Mouse (Mus musculus) lung, embryonic 16.5 days (tissue): ENCODE data around the gene Gm49368. TPM values are rescaled to one million over a fixed set of nuclear protein-coding genes. Genes with fewer than 3 reads are reported as not detected.

Experiments
- ATAC-seq: fragments of 200-750 bp; cut with Nextera tagmentation; 2 replicates; pipeline ENCODE4 v1.8.0; 2017; ENCODE audit warnings: low read depth, mild to moderate bottlenecking, moderate library complexity
- H3K27ac ChIP-seq: fragments of 300-500 bp; sonication (generic); 2 replicates; pipeline ENCODE4 v1.5.1; 2014; ENCODE audit warnings: mild to moderate bottlenecking, control low read depth, low read length
- H3K27me3 ChIP-seq: fragments of 300-500 bp; sonication (generic); 2 replicates; pipeline ENCODE4 v1.6.1; 2014; ENCODE audit warnings: low read depth, low read length, mixed read lengths; ENCODE audit not compliant: control insufficient read depth, insufficient read depth
- H3K36me3 ChIP-seq: fragments of 300-500 bp; sonication (generic); 2 replicates; pipeline ENCODE4 v1.6.1; 2014; ENCODE audit warnings: low read length; ENCODE audit not compliant: control insufficient read depth, insufficient read depth
- H3K4me1 ChIP-seq: fragments of 300-500 bp; sonication (generic); replicated peaks from 2 replicates; pipeline ENCODE4 v1.6.1; 2014; ENCODE audit warnings: low read length, mixed read lengths; ENCODE audit not compliant: control insufficient read depth, insufficient read depth
- H3K4me2 ChIP-seq: fragments of 300-500 bp; sonication (generic); 2 replicates; pipeline ENCODE4 v1.6.1; 2014; ENCODE audit warnings: low read depth, low read length, control low read depth
- H3K4me3 ChIP-seq: fragments of 300-500 bp; sonication (generic); 2 replicates; pipeline ENCODE4 v1.5.1; 2014; ENCODE audit warnings: mild to moderate bottlenecking, low read length, control low read depth
- H3K9ac ChIP-seq: fragments of 300-500 bp; sonication (generic); 2 replicates; pipeline ENCODE4 v1.6.1; 2014; ENCODE audit warnings: low read length, control low read depth
- H3K9me3 ChIP-seq: fragments of 300-500 bp; sonication (generic); 2 replicates; pipeline ENCODE4 v1.6.1; 2016; ENCODE audit warnings: low read length; ENCODE audit not compliant: control insufficient read depth
- WGBS: fragments of 180-500 bp; shearing (Covaris S2); extraction: QIAGEN DNeasy Blood & Tissue Kit; methylation state at CpG from one replicate; pipeline ENCODE4 v1.1.7; 2014; 5-methylcytosine and 5-hydroxymethylcytosine counted together
- polyA plus RNA-seq: library from polyadenylated mRNA; unstranded; fragments of >200 nt; fragmentation: Nextera tagmentation; extraction: Ambion mirVana; gene quantifications from 2 replicates; pipeline ENCODE4 v1.2.1, GENCODE M21; 2015

Gene Gm49368
- polyA plus RNA-seq, 1 experiment from 2014 or later = not detected

- H3K4me1 ChIP-seq = no peaks in the 10 kb centered on the region
- H3K9me3 ChIP-seq = no peaks in the 10 kb centered on the region
- H3K4me3 ChIP-seq = no peak overlapping the region
- ATAC-seq = no peak
- no peak overlapping the region for H3K27ac ChIP-seq
- no peak overlapping the region for H3K4me2 ChIP-seq
- H3K27me3 ChIP-seq = no peaks in the 10 kb centered on the region
- H3K36me3 ChIP-seq = no peaks in the 10 kb centered on the region
- WGBS = 90% methylated on average over 11 of the region's 11 CpGs
- no peak overlapping the region for H3K9ac ChIP-seq
These were observed 52.1 kb downstream of the Gm49368 start for GRCm38 (mm10) chr7:128114371-128115105.

GRCm38 (mm10) chr7:128115211-128115958, 52.9 kb downstream of the Gm49368 start:
- no peak overlapping the region for H3K27ac ChIP-seq
- no peak for ATAC-seq
- no peak overlapping the region for H3K4me2 ChIP-seq
- no peaks in the 10 kb centered on the region for H3K4me1 ChIP-seq
- H3K9me3 ChIP-seq = no peaks in the 10 kb centered on the region
- 66% methylated on average over 5 of the region's 5 CpGs for WGBS
- H3K27me3 ChIP-seq = no peaks in the 10 kb centered on the region
- no peak overlapping the region for H3K9ac ChIP-seq
- no peaks in the 10 kb centered on the region for H3K36me3 ChIP-seq
- H3K4me3 ChIP-seq = no peak overlapping the region

GRCm38 (mm10) chr7:128116396-128116795, 53.9 kb downstream of the Gm49368 start:
- no peak for ATAC-seq
- WGBS = 88% methylated on average over 5 of the region's 5 CpGs
- no peak overlapping the region for H3K4me2 ChIP-seq
- no peak overlapping the region for H3K9ac ChIP-seq
- H3K27me3 ChIP-seq = no peaks in the 10 kb centered on the region
- H3K4me1 ChIP-seq = no peaks in the 10 kb centered on the region
- no peak overlapping the region for H3K4me3 ChIP-seq
- no peaks in the 10 kb centered on the region for H3K9me3 ChIP-seq
- H3K27ac ChIP-seq = no peak overlapping the region
- no peaks in the 10 kb centered on the region for H3K36me3 ChIP-seq

- Histone ChIP-seq H3K9me3 (no peaks in the 10 kb centered on the region), H3K27me3 (no peaks in the 10 kb centered on the region), H3K4me1 (no peaks in the 10 kb centered on the region), H3K36me3 (no peaks in the 10 kb centered on the region), H3K27ac (no peak overlapping the region), H3K9ac (no peak overlapping the region), H3K4me3 (no peak overlapping the region), H3K4me2 (no peak overlapping the region)
- ATAC-seq = no peak
- WGBS = 80% methylated on average over 6 of the region's 6 CpGs
These were observed 57.4 kb downstream of the Gm49368 start for GRCm38 (mm10) chr7:128119726-128120490.

GRCm38 (mm10) chr7:128128741-128129720, 66.5 kb downstream of the Gm49368 start, which contains the start of gene Itgax:
Gene Itgax (plus strand): TSS chr7:128129547.
- WGBS = 49% methylated on average over 8 of the region's 8 CpGs
- no peak within 1 kb of the TSS for H3K27ac ChIP-seq
- H3K4me3 ChIP-seq = no peak within 1 kb of the TSS
- H3K9ac ChIP-seq = no peak within 1 kb of the TSS
- H3K36me3 ChIP-seq = no peaks in the 10 kb centered on the region
- H3K9me3 ChIP-seq = no peaks in the 10 kb centered on the region
- H3K4me2 ChIP-seq = no peak within 1 kb of the TSS
- H3K4me1 ChIP-seq = no peaks in the 10 kb centered on the region
- no peak for ATAC-seq
- H3K27me3 ChIP-seq = no peaks in the 10 kb centered on the region

- ATAC-seq = no peak
- Histone ChIP-seq H3K27me3 (no peaks in the 10 kb centered on the region), H3K36me3 (no peaks in the 10 kb centered on the region), H3K4me1 (no peaks in the 10 kb centered on the region), H3K27ac (no peak overlapping the region), H3K9me3 (no peaks in the 10 kb centered on the region), H3K4me3 (no peak overlapping the region), H3K4me2 (no peak overlapping the region), H3K9ac (no peak overlapping the region)
- WGBS = 77% methylated on average over 5 of the region's 5 CpGs
These were observed 69.7 kb downstream of the Gm49368 start for GRCm38 (mm10) chr7:128132148-128132547.

- no peak for ATAC-seq
- no peak overlapping the region for H3K27ac ChIP-seq
- H3K4me3 ChIP-seq = no peak overlapping the region
- H3K4me1 ChIP-seq = no peaks in the 10 kb centered on the region
- 70% methylated on average over 2 of the region's 2 CpGs for WGBS
- no peak overlapping the region for H3K9ac ChIP-seq
- H3K36me3 ChIP-seq = no peaks in the 10 kb centered on the region
- H3K9me3 ChIP-seq = no peaks in the 10 kb centered on the region
- H3K4me2 ChIP-seq = no peak overlapping the region
- H3K27me3 ChIP-seq = no peaks in the 10 kb centered on the region
These were observed 71.1 kb downstream of the Gm49368 start for GRCm38 (mm10) chr7:128133596-128133995.

GRCm38 (mm10) chr7:128136927-128137326, 74.4 kb downstream of the Gm49368 start:
- no peak overlapping the region for H3K4me2 ChIP-seq
- WGBS = 36% methylated on average over 4 of the region's 4 CpGs
- no peak overlapping the region for H3K4me3 ChIP-seq
- ATAC-seq = no peak
- H3K9me3 ChIP-seq = no peaks in the 10 kb centered on the region
- no peaks in the 10 kb centered on the region for H3K4me1 ChIP-seq
- no peak overlapping the region for H3K27ac ChIP-seq
- no peak overlapping the region for H3K9ac ChIP-seq
- H3K36me3 ChIP-seq = no peaks in the 10 kb centered on the region
- H3K27me3 ChIP-seq = no peaks in the 10 kb centered on the region
